Mouse (Mus musculus) kidney, postnatal 10 days (tissue): ENCODE measurements at regions not wholly inside any gene's neighbourhood (a gene's known extent, or its start where the extent isn't known, plus 50 kb on each side); places are given as distances from the start of the nearest gene placed in this dataset.

Experiments
- DNase-seq: peaks from one replicate; pipeline ENCODE4 v3.0.0; 2021; ENCODE audit warnings: mixed read lengths

DNA sequence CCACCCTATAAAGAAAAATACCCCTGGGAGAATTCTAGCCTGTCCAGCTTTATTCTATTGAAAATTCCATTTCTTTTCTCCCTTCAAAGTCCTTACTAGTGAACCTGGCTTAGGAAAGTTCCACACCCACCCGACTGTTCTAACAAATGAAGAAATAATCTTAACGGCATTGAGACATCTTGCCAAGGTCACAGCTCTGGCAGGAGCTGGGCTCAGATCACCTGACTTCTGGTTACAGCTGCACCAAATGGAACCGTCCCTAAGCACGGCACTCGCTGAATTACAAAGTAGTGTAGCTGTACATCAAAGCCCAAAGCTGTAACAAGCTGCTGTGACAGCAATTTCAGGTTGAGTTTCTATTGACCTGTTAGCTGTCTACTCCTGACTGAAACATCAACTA is 74.2 kb upstream of the Gm6657 start:
- DNase-seq, result peak; percentile 25

GRCm38 (mm10) chr12:78129130-78129845 is 64.8 kb upstream of the Gm6657 start:
- no peak for DNase-seq

- peak; percentile 14 for DNase-seq
These were observed 61.8 kb upstream of the Gm6657 start for GRCm38 (mm10) chr12:78132016-78132797.

- peak; percentile 19 for DNase-seq
These were observed 60.7 kb upstream of the Gm6657 start for GRCm38 (mm10) chr12:78133341-78133740.

GRCm38 (mm10) chr12:78133984-78134383 is 60.1 kb upstream of the Gm6657 start:
- no peak for DNase-seq

- no peak for DNase-seq
These were observed 56.8 kb upstream of the Gm6657 start for GRCm38 (mm10) chr12:78137196-78137595.

- DNase-seq, result no peak
These were observed 55.6 kb upstream of the Gm6657 start for GRCm38 (mm10) chr12:78138467-78138866.
